Mouse (Mus musculus) liver, embryonic 12.5 days (tissue): ENCODE data around the gene Ino80. TPM values are rescaled to one million over a fixed set of nuclear protein-coding genes. Genes with fewer than 3 reads are reported as not detected.
A peak's percentile ranks its signal among the peaks of the same experiment; 100 is the strongest.
"Not testable (repeated sequence)": the region's sequence is repeated elsewhere in the genome, so short reads cannot be mapped to it uniquely, and the experiment has no call there.

ENCODE experiments used
- ATAC-seq: fragments of 200-750 bp; cut with Nextera tagmentation; 2 replicates; pipeline ENCODE4 v1.8.0; 2017; ENCODE audit warnings: moderate number of reproducible peaks, mild to moderate bottlenecking, moderate library complexity
- H3K27ac ChIP-seq: fragments of 300-500 bp; sonication (generic); 2 replicates; pipeline ENCODE4 v1.5.1; 2016; ENCODE audit warnings: mild to moderate bottlenecking
- H3K27me3 ChIP-seq: fragments of 300-500 bp; sonication (generic); replicated peaks from 2 replicates; pipeline ENCODE4 v1.6.1; 2016; ENCODE audit warnings: mild to moderate bottlenecking, moderate library complexity
- H3K36me3 ChIP-seq: fragments of 300-500 bp; sonication (generic); 2 replicates; pipeline ENCODE4 v1.6.1; 2016; ENCODE audit warnings: mild to moderate bottlenecking, moderate library complexity
- H3K4me1 ChIP-seq: fragments of 300-500 bp; sonication (generic); 2 replicates; pipeline ENCODE4 v1.6.1; 2016
- H3K4me2 ChIP-seq: fragments of 300-500 bp; sonication (generic); 2 replicates; pipeline ENCODE4 v1.6.1; 2016; ENCODE audit warnings: mild to moderate bottlenecking, moderate library complexity
- H3K4me3 ChIP-seq: fragments of 300-500 bp; sonication (generic); 2 replicates; pipeline ENCODE4 v1.5.1; 2016; ENCODE audit warnings: mild to moderate bottlenecking, moderate library complexity
- H3K9ac ChIP-seq: fragments of 300-500 bp; sonication (generic); 2 replicates; pipeline ENCODE4 v1.6.1; 2016; ENCODE audit warnings: mild to moderate bottlenecking, moderate library complexity
- H3K9me3 ChIP-seq: fragments of 300-500 bp; sonication (generic); replicated peaks from 2 replicates; pipeline ENCODE4 v1.6.1; 2016; ENCODE audit warnings: mild to moderate bottlenecking, moderate library complexity
- WGBS: fragments of 180-500 bp; shearing (Covaris S2); methylation state at CpG from one replicate; pipeline ENCODE4 v1.1.7; 2016; ENCODE audit not compliant: insufficient replicate concordance; 5-methylcytosine and 5-hydroxymethylcytosine counted together
- polyA plus RNA-seq: library from polyadenylated mRNA; unstranded; fragments of >200 nt; fragmentation: Nextera tagmentation; extraction: Ambion mirVana; gene quantifications from 2 replicates; pipeline ENCODE4 v1.2.1, GENCODE M21; 2016

Gene Ino80
- polyA plus RNA-seq, result 2.5 and 2.9 TPM in 2 replicates

GRCm38 (mm10) chr2:119477571-119478396, at the start of gene Ino80:
Gene Ino80 (minus strand): TSS chr2:119477687.
- Histone ChIP-seq H3K27ac (peak within 1 kb of the TSS; percentile 97), H3K9ac (peak within 1 kb of the TSS; percentile 98), H3K9me3 (no peaks in the 10 kb centered on the region), H3K4me2 (peak within 1 kb of the TSS; percentile 94), H3K4me3 (peak within 1 kb of the TSS; percentile 98), H3K27me3 (no peaks in the 10 kb centered on the region), H3K36me3 (peaks cover 16% of the 10 kb centered on the region; the same call in 1 of the 2 replicates), H3K4me1 (peaks cover 42% of the 10 kb centered on the region)
- peak; percentile 92 for ATAC-seq
- under 1% methylated on average over 65 of the region's 72 CpGs for WGBS

- Histone ChIP-seq H3K9ac (no peak overlapping the region), H3K36me3 (no peaks in the 10 kb centered on the region), H3K27ac (no peak overlapping the region), H3K4me3 (no peak overlapping the region), H3K4me1 (no peaks in the 10 kb centered on the region), H3K9me3 (no peaks in the 10 kb centered on the region), H3K4me2 (no peak overlapping the region), H3K27me3 (no peaks in the 10 kb centered on the region)
- whole genome bisulfite sequencing, result 55% methylated on average over 4 of the region's 4 CpGs
- no peak for ATAC-seq
Observed at GRCm38 (mm10) chr2:119525422-119525821, 47.9 kb upstream of the Ino80 start.

DNA sequence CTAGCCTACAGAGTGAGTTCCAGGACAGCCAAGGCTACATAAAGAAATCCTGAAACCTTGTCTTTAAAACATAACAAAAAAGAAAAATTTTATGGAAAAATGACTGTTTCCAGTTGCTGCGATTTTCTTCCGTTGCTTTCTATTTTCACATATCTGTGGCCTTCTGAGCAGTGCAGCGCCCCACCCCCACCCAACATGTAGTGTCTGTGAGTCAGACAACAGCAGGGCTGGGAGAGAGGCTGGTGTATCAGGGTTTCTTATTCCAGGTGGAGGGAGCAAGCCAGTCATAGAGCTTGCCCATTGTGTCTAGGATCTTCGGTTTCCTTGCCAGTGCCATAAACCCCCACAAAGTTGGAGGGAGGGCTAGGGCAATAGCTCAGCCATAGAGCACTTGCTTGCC, 46.3 kb upstream of the Ino80 start:
- H3K27ac ChIP-seq, result no peak overlapping the region

DNA sequence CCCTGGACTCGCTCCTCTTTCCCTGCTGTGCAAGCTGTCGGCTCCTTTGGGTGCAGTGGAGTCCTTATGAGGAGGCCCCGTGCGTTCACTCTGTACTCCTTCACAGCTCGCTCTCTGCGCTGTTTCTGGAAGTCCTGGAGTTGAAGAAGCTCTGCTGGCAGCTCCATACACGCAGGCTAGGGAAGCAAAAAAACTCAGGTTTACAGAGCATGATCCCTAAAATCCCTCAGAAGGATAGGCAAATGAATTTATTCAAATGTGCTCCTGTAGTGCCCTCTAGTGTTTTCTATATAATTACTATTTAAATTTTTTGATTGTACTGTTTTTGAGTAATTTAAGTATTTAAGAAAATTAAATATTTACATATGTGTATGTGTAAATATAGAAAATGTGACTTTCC, 43.1 kb upstream of the Ino80 start:
- no peak overlapping the region for H3K9ac ChIP-seq
- no peak overlapping the region for H3K4me2 ChIP-seq
- no peak for ATAC-seq
- H3K4me1 ChIP-seq, result no peaks in the 10 kb centered on the region
- no peaks in the 10 kb centered on the region for H3K36me3 ChIP-seq
- H3K4me3 ChIP-seq, result no peak overlapping the region
- H3K9me3 ChIP-seq, result no peaks in the 10 kb centered on the region
- H3K27me3 ChIP-seq, result no peaks in the 10 kb centered on the region
- H3K27ac ChIP-seq, result no peak overlapping the region
- WGBS, result 62% methylated on average over 7 of the region's 7 CpGs

More for the DNA sequence above, 46.3 kb upstream of the Ino80 start:
- Histone ChIP-seq H3K4me2 (no peak overlapping the region), H3K4me3 (no peak overlapping the region), H3K9me3 (no peaks in the 10 kb centered on the region), H3K36me3 (no peaks in the 10 kb centered on the region), H3K9ac (no peak overlapping the region), H3K27me3 (no peaks in the 10 kb centered on the region), H3K4me1 (no peaks in the 10 kb centered on the region)
- ATAC-seq, result no peak
- WGBS, result 76% methylated on average over 4 of the region's 4 CpGs

- Histone ChIP-seq H3K27ac (no peak overlapping the region), H3K4me3 (no peak overlapping the region), H3K36me3 (no peaks in the 10 kb centered on the region), H3K9me3 (no peaks in the 10 kb centered on the region), H3K27me3 (no peaks in the 10 kb centered on the region; the same call in 1 of the 2 replicates), H3K4me2 (no peak overlapping the region), H3K9ac (no peak overlapping the region), H3K4me1 (no peaks in the 10 kb centered on the region)
- WGBS, result 48% methylated on average over 5 of the region's 5 CpGs
- ATAC-seq, result no peak
Observed at GRCm38 (mm10) chr2:119516811-119517210, 39.3 kb upstream of the Ino80 start.

DNA sequence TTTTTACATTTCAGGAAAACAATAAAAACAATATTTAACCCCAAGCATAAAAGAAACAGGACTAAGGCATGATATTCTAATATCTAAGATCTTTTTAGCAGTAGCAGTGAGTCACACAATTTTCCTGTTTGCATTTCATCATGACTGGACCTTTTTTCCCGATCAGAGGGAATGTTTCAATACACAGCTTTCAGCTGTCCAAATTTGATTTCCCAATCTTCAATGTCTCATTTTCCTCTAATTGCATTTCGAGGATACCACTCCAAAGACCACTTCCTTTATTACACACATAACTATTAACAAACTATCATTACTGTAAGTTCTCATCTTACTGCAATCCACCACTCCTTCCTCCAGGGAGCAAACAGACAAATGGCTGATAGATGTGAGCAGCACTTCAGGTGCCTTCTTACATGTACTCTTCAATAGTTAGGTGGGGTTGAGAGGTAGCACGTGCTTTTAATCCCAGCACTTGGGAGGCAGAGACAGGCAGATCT, 36.6 kb upstream of the Ino80 start:
- WGBS, result 57% methylated on average over 3 of the region's 3 CpGs
- Histone ChIP-seq H3K4me1 (no peaks in the 10 kb centered on the region), H3K4me3 (no peak overlapping the region), H3K9ac (no peak overlapping the region), H3K9me3 (no peaks in the 10 kb centered on the region), H3K4me2 (no peak overlapping the region), H3K27me3 (no peaks in the 10 kb centered on the region; the same call in 1 of the 2 replicates), H3K27ac (no peak overlapping the region), H3K36me3 (no peaks in the 10 kb centered on the region)
- no peak for ATAC-seq

DNA sequence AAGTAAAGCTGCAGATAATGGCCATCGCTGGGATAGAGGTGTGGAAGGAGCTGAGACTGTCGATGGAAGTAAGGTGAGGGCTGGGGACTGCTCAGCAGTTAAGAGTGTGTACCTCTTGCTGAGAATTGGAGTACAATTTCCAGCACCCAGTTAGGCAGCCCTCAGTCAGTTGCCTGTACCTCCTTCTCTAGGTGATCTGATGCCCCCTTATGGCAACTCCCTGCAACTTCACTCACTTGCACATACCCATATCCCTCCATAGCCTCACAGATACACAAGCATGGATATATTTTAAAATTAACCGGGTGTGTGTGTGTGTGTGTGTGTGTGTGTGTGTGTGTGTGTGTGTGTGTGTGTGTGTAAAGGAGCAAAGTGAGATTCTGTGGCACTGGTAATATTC, 34.8 kb upstream of the Ino80 start:
- Histone ChIP-seq H3K27me3 (no peaks in the 10 kb centered on the region; the same call in 1 of the 2 replicates), H3K4me1 (no peaks in the 10 kb centered on the region), H3K9me3 (no peaks in the 10 kb centered on the region), H3K36me3 (no peaks in the 10 kb centered on the region), H3K4me3 (no peak overlapping the region), H3K27ac (no peak overlapping the region), H3K9ac (no peak overlapping the region), H3K4me2 (no peak overlapping the region)
- WGBS, result 80% methylated on average over 3 of the region's 3 CpGs
- no peak for ATAC-seq

DNA sequence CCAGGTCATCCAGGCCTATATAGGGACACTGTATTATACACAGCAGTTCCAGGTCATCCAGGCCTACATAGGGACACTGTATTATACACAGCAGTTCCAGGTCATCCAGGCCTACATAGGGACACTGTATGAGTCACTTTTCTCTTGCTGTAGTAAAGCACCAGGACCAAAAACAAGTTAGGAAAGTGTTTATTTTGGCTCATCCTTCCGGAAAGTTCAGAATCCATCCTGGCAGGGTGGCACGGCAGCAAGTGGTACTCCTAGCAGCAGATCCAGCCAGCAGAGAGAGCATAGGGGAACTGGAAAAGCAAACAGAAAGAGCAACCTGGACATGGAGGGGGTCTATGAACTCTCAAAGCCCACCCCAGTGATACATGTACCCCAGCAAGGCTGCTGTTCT, 33.4 kb upstream of the Ino80 start:
- H3K27ac ChIP-seq, result no peak overlapping the region
- H3K9ac ChIP-seq, result no peak overlapping the region
- 73% methylated on average over 2 of the region's 2 CpGs for WGBS
- H3K4me2 ChIP-seq, result no peak overlapping the region
- ATAC-seq, result no peak
- no peaks in the 10 kb centered on the region for H3K4me1 ChIP-seq
- H3K9me3 ChIP-seq, result no peaks in the 10 kb centered on the region
- H3K4me3 ChIP-seq, result no peak overlapping the region
- no peaks in the 10 kb centered on the region; the same call in 1 of the 2 replicates for H3K27me3 ChIP-seq
- H3K36me3 ChIP-seq, result no peaks in the 10 kb centered on the region

DNA sequence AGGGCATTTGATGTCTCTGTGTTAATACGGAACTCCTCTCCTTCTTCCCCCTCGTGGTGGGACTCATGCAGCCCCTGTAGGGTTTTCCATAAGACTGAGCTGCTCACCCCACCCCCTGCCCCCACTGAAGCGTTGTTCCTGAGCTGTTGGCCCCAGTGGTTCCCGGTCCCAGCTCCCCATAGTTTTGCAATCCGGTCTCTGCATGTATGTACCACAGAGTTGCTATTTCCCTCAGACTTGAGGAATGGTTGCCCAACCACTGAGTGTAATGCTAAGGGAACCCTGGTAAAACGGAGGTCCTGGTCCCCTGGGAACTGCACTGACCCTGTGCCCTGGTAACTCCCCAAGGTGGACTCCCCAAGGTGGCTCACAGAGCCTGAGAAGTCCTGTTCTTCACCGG, 31.0 kb upstream of the Ino80 start:
- H3K4me1 ChIP-seq, H3K4me2 ChIP-seq, H3K9me3 ChIP-seq, H3K9ac ChIP-seq, H3K36me3 ChIP-seq, H3K4me3 ChIP-seq, H3K27ac ChIP-seq, H3K27me3 ChIP-seq, ATAC-seq: not testable (repeated sequence)
- WGBS, result 46% methylated on average over 7 of the region's 7 CpGs

- no peak overlapping the region for H3K4me3 ChIP-seq
- H3K36me3 ChIP-seq, result no peaks in the 10 kb centered on the region
- H3K4me1 ChIP-seq, result no peaks in the 10 kb centered on the region
- no peak overlapping the region for H3K4me2 ChIP-seq
- H3K9me3 ChIP-seq, result no peaks in the 10 kb centered on the region
- no peak overlapping the region for H3K9ac ChIP-seq
- no peaks in the 10 kb centered on the region for H3K27me3 ChIP-seq
- no peak overlapping the region for H3K27ac ChIP-seq
- no peak for ATAC-seq
Observed at GRCm38 (mm10) chr2:119507108-119507507, 29.6 kb upstream of the Ino80 start.

DNA sequence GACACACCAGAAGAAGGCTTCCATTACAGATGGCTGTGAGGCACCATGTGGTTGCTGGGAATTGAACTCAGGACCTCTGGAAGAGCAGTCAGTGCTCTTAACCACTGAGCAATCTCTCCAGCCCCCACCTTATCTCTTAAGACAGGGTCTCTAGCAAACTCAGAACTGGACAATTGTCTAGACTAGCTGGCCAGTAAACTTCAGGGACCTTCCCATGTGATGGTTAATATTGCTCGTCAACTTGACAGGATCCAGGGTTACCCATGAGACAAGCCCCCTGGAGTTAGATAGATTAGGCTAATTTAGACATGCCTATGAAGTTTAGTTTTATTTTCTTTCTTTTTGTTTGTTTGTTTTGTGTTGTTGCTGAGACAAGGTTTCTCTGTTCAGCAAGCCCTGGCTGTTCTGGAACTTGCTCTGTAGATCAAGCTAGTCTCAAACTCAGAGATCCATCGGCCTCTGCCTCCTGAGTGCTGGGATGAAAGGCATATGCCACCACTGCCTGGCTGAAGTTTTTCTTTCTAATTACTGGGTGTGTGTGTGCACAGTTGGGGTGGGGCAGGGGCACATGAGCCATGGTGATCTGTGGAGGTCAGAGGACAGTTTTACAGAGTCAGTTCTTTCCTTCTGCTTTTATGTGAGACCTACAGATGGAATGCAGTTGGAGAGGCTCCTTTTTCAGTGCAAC, 23.6 kb upstream of the Ino80 start:
- 65% methylated on average over 2 of the region's 2 CpGs for WGBS
- Histone ChIP-seq H3K36me3 (no peaks in the 10 kb centered on the region), H3K27me3 (no peaks in the 10 kb centered on the region; the same call in 1 of the 2 replicates), H3K4me3 (no peak overlapping the region), H3K9ac (no peak overlapping the region), H3K9me3 (no peaks in the 10 kb centered on the region), H3K4me1 (no peaks in the 10 kb centered on the region), H3K27ac (no peak overlapping the region), H3K4me2 (no peak overlapping the region)
- ATAC-seq, result no peak

- ATAC-seq, result no peak
- Histone ChIP-seq H3K4me2 (no peak overlapping the region), H3K4me1 (no peaks in the 10 kb centered on the region), H3K9ac (no peak overlapping the region), H3K4me3 (no peak overlapping the region), H3K36me3 (no peaks in the 10 kb centered on the region), H3K27ac (no peak overlapping the region), H3K9me3 (no peaks in the 10 kb centered on the region), H3K27me3 (no peaks in the 10 kb centered on the region; the same call in 1 of the 2 replicates)
- 58% methylated on average over 2 of the region's 2 CpGs for WGBS
Observed at GRCm38 (mm10) chr2:119498859-119499258, 21.4 kb upstream of the Ino80 start.
